Mouse (Mus musculus): ENCODE results near the gene Aoc1.
"Not testable (repeated sequence)": the region's sequence is repeated elsewhere in the genome, so short reads cannot be mapped to it uniquely, and the experiment has no call there.

The Aoc1 gene

DNA sequence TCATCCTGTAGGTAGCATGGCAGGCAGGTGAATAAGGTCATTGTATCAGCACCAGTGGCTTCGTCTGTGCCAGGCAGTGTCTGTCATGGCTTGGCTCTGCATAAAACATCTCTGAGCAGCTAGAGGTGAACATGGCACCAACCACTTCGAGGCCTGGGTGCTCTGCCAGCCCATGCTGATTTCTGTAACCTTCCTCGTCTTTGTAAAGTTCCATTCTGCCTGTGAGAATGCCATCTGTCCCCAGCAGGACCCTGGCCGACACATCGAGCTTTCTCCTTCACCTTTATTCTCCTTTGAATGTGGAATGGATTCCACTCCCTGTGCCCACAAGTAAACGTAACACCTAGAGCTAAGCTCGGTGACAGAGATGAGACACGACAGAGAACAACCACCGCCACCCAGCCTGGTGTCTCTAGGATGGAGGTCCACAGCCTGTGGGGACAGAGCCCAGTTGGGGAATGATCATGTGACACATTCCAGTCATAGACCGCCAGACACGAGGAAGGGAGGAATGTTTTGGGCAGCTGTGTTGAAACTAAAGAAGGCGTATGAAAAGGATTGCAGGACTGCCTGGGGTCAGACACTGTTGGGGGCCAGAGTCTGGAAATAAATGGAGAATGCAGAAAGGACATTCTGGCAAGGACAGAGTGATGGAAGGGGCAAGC lies 10.9 kb upstream of the Aoc1 start:
- no peak for DNase-seq

- no peak for DNase-seq
These were observed 9.9 kb upstream of the Aoc1 start for GRCm38 (mm10) chr6:48862816-48863215.

GRCm38 (mm10) chr6:48863488-48863887 lies 9.2 kb upstream of the Aoc1 start:
- DNase-seq = no peak

- no peak for DNase-seq
These were observed 8.5 kb upstream of the Aoc1 start for GRCm38 (mm10) chr6:48864181-48864580.

DNA sequence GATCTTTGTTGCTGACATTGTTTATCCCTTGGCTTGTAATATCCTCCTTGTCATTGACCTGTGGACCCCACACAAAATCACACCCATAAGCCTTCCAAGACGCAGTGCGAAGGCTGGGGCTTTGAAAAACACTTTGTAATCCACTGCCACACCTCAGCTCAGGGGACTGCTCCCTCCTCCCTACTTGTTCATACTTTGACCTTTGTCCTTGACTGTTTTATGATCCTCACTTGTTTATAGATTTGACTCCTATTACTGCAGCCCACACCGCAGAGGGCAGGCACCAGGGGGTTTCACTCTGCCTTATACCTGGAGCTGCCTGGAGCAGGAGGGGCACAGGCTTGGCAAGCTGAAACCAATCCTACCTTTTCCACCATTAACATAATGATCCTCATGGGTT lies 8.0 kb upstream of the Aoc1 start:
- no peak for DNase-seq

DNA sequence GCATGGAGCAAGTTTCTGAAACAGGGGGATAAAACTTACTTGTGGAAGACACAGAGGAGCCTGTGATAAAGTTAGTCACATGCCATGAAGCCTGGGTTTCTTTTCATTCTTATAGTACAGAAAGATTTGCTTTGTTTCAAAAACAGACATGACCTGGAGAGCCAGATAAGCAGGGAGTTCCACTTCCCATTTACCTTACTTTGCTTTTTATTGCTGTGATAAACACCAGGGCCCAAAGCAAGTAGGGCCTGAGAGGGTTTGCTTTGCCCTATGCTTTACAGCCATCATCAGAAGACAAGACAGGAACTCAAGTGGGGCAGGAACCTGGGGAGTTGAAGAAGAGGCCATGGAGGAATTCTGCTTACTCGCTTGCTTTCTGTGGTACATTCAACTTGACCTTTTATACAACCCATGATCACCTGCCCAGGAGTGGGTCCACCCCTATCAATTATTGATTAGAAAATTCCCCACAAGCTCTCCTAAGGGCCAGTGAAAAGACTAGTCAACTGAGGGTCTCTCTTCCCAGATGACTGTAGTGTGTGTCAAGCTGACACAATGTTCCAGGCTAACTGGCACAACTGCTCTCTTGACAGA lies 7.4 kb upstream of the Aoc1 start:
- DNase-seq = no peak

- DNase-seq = not testable (repeated sequence)
These were observed 6.2 kb upstream of the Aoc1 start for GRCm38 (mm10) chr6:48866355-48866950.

DNA sequence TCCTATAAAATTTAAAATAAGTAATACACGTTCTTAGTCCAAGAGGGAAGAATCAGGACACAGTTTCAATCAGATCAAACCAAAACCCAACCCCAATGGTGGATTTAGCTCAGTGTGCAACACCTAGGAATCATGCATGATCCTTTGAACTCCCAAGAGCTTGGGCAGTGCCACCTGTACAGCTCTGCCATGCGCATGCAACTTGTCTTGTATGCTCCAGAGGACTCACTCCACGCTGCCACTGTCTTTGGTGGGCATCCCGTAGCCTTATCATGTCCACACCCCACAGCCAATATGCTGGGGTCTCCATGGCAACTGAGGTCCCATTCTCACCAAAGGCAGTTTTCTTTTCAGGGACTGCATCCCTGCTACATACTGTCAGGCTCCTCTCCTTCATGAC lies 5.5 kb upstream of the Aoc1 start:
- DNase-seq = no peak

- DNase-seq = no peak
These were observed 2.9 kb upstream of the Aoc1 start for GRCm38 (mm10) chr6:48869774-48870173.

DNA sequence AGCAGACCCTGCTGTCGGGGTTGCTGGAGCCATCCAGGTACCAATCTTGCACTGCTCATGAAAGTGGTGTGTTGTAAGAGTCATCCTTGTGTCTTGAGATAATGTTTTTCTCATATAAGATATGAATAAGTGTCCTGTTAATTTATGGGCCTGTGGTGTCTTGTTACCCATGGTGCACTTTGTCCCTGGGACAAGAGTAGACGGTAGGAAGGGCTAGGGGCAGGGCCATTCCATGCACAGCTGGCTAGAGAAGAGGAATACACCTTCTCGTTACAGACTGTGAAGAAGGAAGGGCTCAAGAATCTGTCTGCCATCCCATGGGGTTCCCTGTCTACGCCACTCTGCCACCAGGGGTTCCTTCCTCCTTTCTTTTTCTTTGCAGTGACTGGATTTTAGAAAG lies 1.9 kb downstream of the Aoc1 start:
- DNase-seq = no peak

DNA sequence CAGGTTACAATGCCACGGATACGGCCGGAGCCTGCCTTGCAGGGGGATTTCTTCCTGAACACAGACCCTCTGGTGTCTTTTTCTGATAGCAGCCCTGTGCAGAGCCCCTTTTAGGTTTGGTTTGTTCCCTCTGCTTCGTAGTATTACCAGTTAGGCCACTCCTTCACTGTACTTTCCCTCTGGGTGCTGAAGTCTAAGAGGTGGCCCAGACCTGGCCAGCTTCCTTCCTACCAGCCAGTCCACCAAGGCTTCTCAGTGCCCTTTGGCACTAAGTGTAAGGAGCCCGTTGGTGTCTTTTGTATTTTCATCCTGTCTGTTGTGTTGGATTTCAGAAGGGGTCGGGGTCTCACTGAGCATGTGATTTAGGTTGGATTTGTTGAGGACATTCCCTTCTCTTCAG lies 2.8 kb downstream of the Aoc1 start:
- DNase-seq = no peak

DNA sequence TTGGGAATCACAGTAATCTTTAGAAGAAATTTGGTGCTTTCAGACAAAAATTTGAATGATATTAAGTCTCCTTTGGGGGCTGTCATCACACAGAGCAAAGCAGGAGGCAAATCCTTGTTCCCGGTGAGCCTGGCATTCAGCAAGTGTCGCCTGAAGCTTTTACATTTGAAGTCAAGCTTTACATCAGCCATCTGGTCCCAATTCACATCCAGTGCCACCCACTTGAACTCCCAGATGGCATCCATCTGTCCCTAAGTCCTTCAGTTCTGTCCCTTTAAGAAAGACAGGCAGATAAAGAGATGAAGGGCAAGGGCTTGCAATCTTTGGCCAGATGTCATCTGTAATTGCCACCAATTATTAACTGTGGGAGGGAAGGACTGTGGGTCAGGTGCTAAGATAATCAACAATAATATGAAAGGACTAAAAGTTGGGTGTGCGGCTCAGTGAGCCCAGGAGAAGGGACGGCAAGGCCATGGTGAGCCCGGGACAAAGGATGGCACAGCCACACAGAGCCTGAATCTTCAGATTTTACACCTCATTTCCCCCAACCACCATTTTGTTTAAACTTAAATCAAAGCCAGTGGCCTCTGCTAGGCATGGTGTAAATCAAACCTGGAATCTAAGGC lies 3.9 kb downstream of the Aoc1 start:
- DNase-seq = no peak

GRCm38 (mm10) chr6:48894203-48894602 lies 21.5 kb downstream of the Aoc1 start:
- no peak for DNase-seq

DNA sequence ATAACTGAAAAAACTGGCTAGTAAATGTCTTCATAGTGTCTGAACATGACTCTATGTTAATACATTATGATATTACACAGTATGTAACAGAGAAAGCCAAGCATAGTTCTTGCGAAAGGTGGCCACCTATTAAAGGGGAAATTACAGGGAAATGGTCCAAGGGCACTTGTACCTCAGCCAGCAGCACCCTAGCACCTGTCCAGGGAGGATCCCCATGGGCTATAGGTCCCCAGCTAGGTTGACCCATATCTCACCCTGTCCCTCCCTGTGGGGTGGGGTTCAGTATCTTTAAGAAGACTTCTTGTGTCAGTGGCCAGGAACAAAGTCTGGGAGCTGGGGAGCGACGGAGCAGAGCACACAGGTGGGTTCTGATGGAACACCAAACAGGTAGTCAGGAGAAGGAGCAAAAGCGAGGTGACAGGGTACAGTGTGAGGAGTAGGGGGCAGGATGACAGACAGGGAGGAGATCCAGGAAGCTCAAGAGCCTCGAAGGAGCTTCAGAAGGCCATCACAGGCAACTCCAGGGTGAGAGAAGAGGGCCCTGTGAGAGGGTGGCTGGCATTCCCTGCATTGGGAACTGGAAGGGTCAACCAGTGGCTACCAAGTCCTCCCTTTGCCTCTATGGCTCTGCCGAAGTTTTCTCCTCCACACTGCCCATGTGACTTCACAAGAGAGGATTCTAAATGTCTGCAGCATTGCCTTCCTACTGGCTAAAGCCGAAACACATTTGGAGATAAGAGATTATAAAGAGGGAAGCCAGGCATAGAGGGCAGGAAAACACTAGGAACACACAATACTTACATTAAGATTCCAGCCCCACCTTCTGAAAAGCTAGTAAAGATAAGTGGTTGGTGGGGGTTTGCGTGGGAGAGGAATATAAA lies 22.5 kb downstream of the Aoc1 start:
- DNase-seq = no peak

DNA sequence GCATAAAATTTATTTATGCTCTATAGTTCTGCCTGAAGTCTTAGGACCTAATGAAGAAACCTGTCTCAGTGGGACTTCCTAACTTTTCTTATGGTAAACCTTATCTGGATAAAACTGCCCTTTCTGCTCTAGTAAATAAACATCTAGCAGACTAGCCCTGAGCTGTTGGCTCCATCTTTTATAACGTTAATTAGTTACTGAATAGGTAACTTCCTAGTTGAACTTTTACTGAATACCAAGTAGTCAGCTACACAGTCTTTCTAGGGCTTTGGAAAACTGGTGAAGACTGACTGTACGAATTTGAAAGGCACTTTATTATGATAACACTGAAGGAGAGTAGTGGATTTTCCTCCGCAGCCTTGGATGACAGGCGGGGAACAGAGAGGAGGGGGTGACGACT lies 23.2 kb downstream of the Aoc1 start:
- DNase-seq = no peak

- DNase-seq = no peak
These were observed 24.3 kb downstream of the Aoc1 start for GRCm38 (mm10) chr6:48896956-48897355.

- DNase-seq = not testable (repeated sequence)
These were observed 28.6 kb downstream of the Aoc1 start for GRCm38 (mm10) chr6:48901316-48901715.

- no peak for DNase-seq
These were observed 30.1 kb downstream of the Aoc1 start for GRCm38 (mm10) chr6:48902511-48903406.

GRCm38 (mm10) chr6:48903437-48903836 lies 30.7 kb downstream of the Aoc1 start:
- DNase-seq = no peak

- DNase-seq = no peak
These were observed 32.9 kb downstream of the Aoc1 start for GRCm38 (mm10) chr6:48905606-48906005.

DNA sequence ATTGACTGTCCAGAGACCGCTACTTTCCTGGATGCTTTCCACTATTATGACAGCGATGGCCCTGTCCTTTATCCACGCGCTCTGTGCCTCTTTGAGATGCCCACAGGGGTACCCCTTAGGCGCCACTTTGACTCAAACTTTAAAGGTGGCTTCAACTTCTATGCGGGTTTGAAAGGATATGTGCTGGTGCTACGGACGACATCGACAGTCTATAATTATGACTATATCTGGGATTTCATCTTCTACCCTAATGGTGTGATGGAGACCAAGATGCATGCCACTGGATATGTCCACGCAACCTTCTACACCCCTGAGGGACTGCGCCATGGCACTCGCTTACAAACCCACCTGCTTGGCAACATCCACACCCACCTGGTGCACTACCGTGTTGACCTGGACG lies 33.7 kb downstream of the Aoc1 start:
- no peak for DNase-seq

- no peak for DNase-seq
These were observed 36.5 kb downstream of the Aoc1 start for GRCm38 (mm10) chr6:48909229-48909628.

Data from B cell, adult 2 months (primary cell).